In genomic region chr6:28482711-28483315, GRCm38 (mm10) we compare ENCODE assay signal across 13 mouse cellular contexts. TPM values are rescaled to one million over a fixed set of nuclear protein-coding genes. Genes with fewer than 3 reads are reported as not detected.
A peak's percentile ranks its signal among the peaks of the same experiment; 100 is the strongest.
DNase-seq lines count a peak whose midpoint lies in the region; ATAC-seq lines count a peak whose summit lies in the region.
"Had no signal": no experiment of that assay in that cellular context is flagged by ENCODE, and none has a peak within 500 bp of the region (broad histone marks: within the 10 kb centered on the region; RNA-seq: fewer than 3 reads in every experiment).

No protein-coding gene starts in this region.

- DNase-seq in heart, postnatal 10 days = no peak
- DNase-seq in neural tube, embryonic 10.5 days (ENCODE audit: extremely low spot score, low spot score) = no peak
- no peak for DNase-seq in testis, postnatal 10 days (ENCODE audit: low spot score)
- no peak for DNase-seq in thymus, postnatal 14 days
- DNase-seq in left cerebral cortex, postnatal 4 days = no peak
- DNase-seq: adrenal gland, postnatal 10 days; cerebellum, adult 9-10 months; kidney, postnatal 4 days had no signal

- H3K4me2 ChIP-seq in heart, embryonic 14.5 days (ENCODE audit: low read length) = peak overlapping the region; percentile 23
- no peak overlapping the region for H3K4me2 ChIP-seq in neural tube, embryonic 13.5 days
- peak overlapping the region; percentile 95 for H3K4me2 ChIP-seq in liver, embryonic 12.5 days

- peaks cover 23 to 70% of the 10 kb centered on the region in 2 experiments for H3K4me1 ChIP-seq in heart, embryonic 14.5 days (ENCODE audit: control insufficient read depth in 2 of 2, insufficient read depth in 2 of 2, low read length in 2 of 2)
- H3K4me1 ChIP-seq in neural tube, embryonic 13.5 days (replicated peaks) = peaks cover 49% of the 10 kb centered on the region
- peaks cover 78% of the 10 kb centered on the region for H3K4me1 ChIP-seq in liver, embryonic 12.5 days

- H3K36me3 ChIP-seq in heart, embryonic 14.5 days (ENCODE audit: control insufficient read depth, insufficient read depth, low read length) = peaks cover 13% of the 10 kb centered on the region; the same call in 1 of the 2 replicates
- H3K36me3 ChIP-seq in neural tube, embryonic 13.5 days = no peaks in the 10 kb centered on the region
- H3K36me3 ChIP-seq in liver, embryonic 12.5 days = peaks cover 41% of the 10 kb centered on the region

- ATAC-seq in heart, embryonic 14.5 days (ENCODE audit: insufficient number of reproducible peaks, insufficient read depth, low FRiP score, low read depth) = no peak
- no peak for ATAC-seq in neural tube, embryonic 13.5 days (ENCODE audit: low read depth)
- ATAC-seq in liver, embryonic 12.5 days = no peak

- H3K27me3 ChIP-seq in heart, embryonic 14.5 days (ENCODE audit: control insufficient read depth, insufficient read depth, low read length) = no peaks in the 10 kb centered on the region
- H3K27me3 ChIP-seq in neural tube, embryonic 13.5 days = no peaks in the 10 kb centered on the region
- H3K27me3 ChIP-seq in liver, embryonic 12.5 days (replicated peaks) = no peaks in the 10 kb centered on the region

- H3K4me3 ChIP-seq in heart, embryonic 14.5 days (ENCODE audit: control insufficient read depth in 1 of 2, insufficient read depth in 1 of 2, low read depth in 1 of 2, low read length in 2 of 2) = no peak overlapping the region
- no peak overlapping the region for H3K4me3 ChIP-seq in neural tube, embryonic 13.5 days
- H3K4me3 ChIP-seq in liver, embryonic 12.5 days = 0 out of 2 replicates have a peak overlapping the region, but pooled peaks have one; percentile 12

- 60% methylated on average over 4 of the region's 4 CpGs for WGBS in heart, embryonic 14.5 days
- 77% methylated on average over 4 of the region's 4 CpGs for WGBS in neural tube, embryonic 13.5 days
- 42% methylated on average over 4 of the region's 4 CpGs for WGBS in liver, embryonic 12.5 days (ENCODE audit: insufficient replicate concordance)

- H3K9ac ChIP-seq in heart, embryonic 14.5 days (ENCODE audit: low read length) = peak overlapping the region; percentile 27; the same call in 1 of the 2 replicates
- peak overlapping the region; percentile 34; the same call in 1 of the 2 replicates for H3K9ac ChIP-seq in neural tube, embryonic 13.5 days
- 0 out of 2 replicates have a peak overlapping the region, but pooled peaks have one; percentile 29 for H3K9ac ChIP-seq in liver, embryonic 12.5 days

- H3K27ac ChIP-seq in heart, embryonic 14.5 days (replicated peaks in 1 of 2; ENCODE audit: control insufficient read depth in 1 of 2, insufficient read depth in 1 of 2, low read depth in 2 of 2, low read length in 2 of 2) = no peak overlapping the region
- no peak overlapping the region for H3K27ac ChIP-seq in neural tube, embryonic 13.5 days (replicated peaks)
- no peak overlapping the region for H3K27ac ChIP-seq in liver, embryonic 12.5 days

- no peaks in the 10 kb centered on the region for H3K9me3 ChIP-seq in heart, embryonic 14.5 days (ENCODE audit: control insufficient read depth, low read length)
- no peaks in the 10 kb centered on the region for H3K9me3 ChIP-seq in neural tube, embryonic 13.5 days
- H3K9me3 ChIP-seq in liver, embryonic 12.5 days (replicated peaks) = no peaks in the 10 kb centered on the region

- intact Hi-C loops in heart, postnatal 10 days (cut with DNase I) = no loop called here
- intact Hi-C loops in left cerebral cortex, postnatal 4 days (cut with DNase I) = no loop called here

RNA-seq across cellular contexts. Expression of gene Snd1, which starts 7.9 kb away (rescaled TPM):
- 80.0 and 80.2 TPM in 2 replicates for polyA plus RNA-seq in heart, embryonic 14.5 days (2014; fragmentation: Nextera tagmentation; extraction: Ambion mirVana)
- 100 to 1,000 TPM in 1 of 2 experiments, 10 to 100 TPM in 1; 91.2 to 105 TPM for total RNA-seq in heart, postnatal 10 days (2021)
- 77.5 and 83.3 TPM in 2 replicates for polyA plus RNA-seq in neural tube, embryonic 13.5 days (2015; fragmentation: Nextera tagmentation; extraction: Ambion mirVana)
- polyA plus RNA-seq in liver, embryonic 12.5 days (2016; fragmentation: Nextera tagmentation; extraction: Ambion mirVana) = 82.0 and 82.6 TPM in 2 replicates
- 100 to 1,000 TPM; 114 TPM for total RNA-seq in left cerebral cortex, postnatal 4 days (2021)

RNA-seq across cellular contexts. Expression of gene Pax4, which starts 33.7 kb away (rescaled TPM):
- not detected in 2 replicates for polyA plus RNA-seq in heart, embryonic 14.5 days (2014; fragmentation: Nextera tagmentation; extraction: Ambion mirVana)
- not detected for total RNA-seq in heart, postnatal 10 days (2021)
- polyA plus RNA-seq in neural tube, embryonic 13.5 days (2015; fragmentation: Nextera tagmentation; extraction: Ambion mirVana) = not detected in 2 replicates
- not detected in 2 replicates for polyA plus RNA-seq in liver, embryonic 12.5 days (2016; fragmentation: Nextera tagmentation; extraction: Ambion mirVana)
- not detected for total RNA-seq in left cerebral cortex, postnatal 4 days (2021)
- total RNA-seq: adrenal gland, postnatal 10 days; ES-E14; left cerebral cortex, postnatal 36 days had no signal

RNA-seq across cellular contexts. Expression of gene Gcc1, which starts 54.6 kb away (rescaled TPM):
- 4.6 and 4.9 TPM in 2 replicates for polyA plus RNA-seq in heart, embryonic 14.5 days (2014; fragmentation: Nextera tagmentation; extraction: Ambion mirVana)
- 10 to 100 TPM; 10.8 to 11.6 TPM for total RNA-seq in heart, postnatal 10 days (2021)
- 10.0 and 12.5 TPM in 2 replicates for polyA plus RNA-seq in neural tube, embryonic 13.5 days (2015; fragmentation: Nextera tagmentation; extraction: Ambion mirVana)
- 5.5 and 6.7 TPM in 2 replicates for polyA plus RNA-seq in liver, embryonic 12.5 days (2016; fragmentation: Nextera tagmentation; extraction: Ambion mirVana)
- total RNA-seq in left cerebral cortex, postnatal 4 days (2021) = 10 to 100 TPM; 13.4 to 13.6 TPM

RNA-seq across cellular contexts. Expression of gene Fscn3, which starts 55.2 kb away (rescaled TPM):
- not detected in 2 replicates for polyA plus RNA-seq in heart, embryonic 14.5 days (2014; fragmentation: Nextera tagmentation; extraction: Ambion mirVana)
- not detected for total RNA-seq in heart, postnatal 10 days (2021)
- polyA plus RNA-seq in neural tube, embryonic 13.5 days (2015; fragmentation: Nextera tagmentation; extraction: Ambion mirVana) = not detected in 2 replicates
- 0.38 and 0.41 TPM in 2 replicates for polyA plus RNA-seq in liver, embryonic 12.5 days (2016; fragmentation: Nextera tagmentation; extraction: Ambion mirVana)
- total RNA-seq in left cerebral cortex, postnatal 4 days (2021) = under 1 TPM in 1 of 2 experiments, not detected in 1; 0.36 TPM
- total RNA-seq: ES-E14; left cerebral cortex, postnatal 36 days had no signal

RNA-seq across cellular contexts. Expression of gene Arf5, which starts 59.5 kb away (rescaled TPM):
- 239 and 250 TPM in 2 replicates for polyA plus RNA-seq in heart, embryonic 14.5 days (2014; fragmentation: Nextera tagmentation; extraction: Ambion mirVana)
- total RNA-seq in heart, postnatal 10 days (2021) = 100 to 1,000 TPM; 205 TPM
- polyA plus RNA-seq in neural tube, embryonic 13.5 days (2015; fragmentation: Nextera tagmentation; extraction: Ambion mirVana) = 336 and 392 TPM in 2 replicates
- 370 and 395 TPM in 2 replicates for polyA plus RNA-seq in liver, embryonic 12.5 days (2016; fragmentation: Nextera tagmentation; extraction: Ambion mirVana)
- 100 to 1,000 TPM; 349 to 350 TPM for total RNA-seq in left cerebral cortex, postnatal 4 days (2021)
